In genomic region chr17:86937497-86938155, GRCm38 (mm10) we compare ENCODE assay signal across 9 mouse cellular contexts. TPM values are rescaled to one million over a fixed set of nuclear protein-coding genes. Genes with fewer than 3 reads are reported as not detected.
DNase-seq lines count a peak whose midpoint lies in the region; ATAC-seq and TF ChIP-seq lines count a peak whose summit lies in the region.
"Had no signal": no experiment of that assay in that cellular context is flagged by ENCODE, and none has a peak within 500 bp of the region (broad histone marks: within the 10 kb centered on the region; RNA-seq: fewer than 3 reads in every experiment).

No protein-coding gene starts in this region.

- peak; percentile 89 for DNase-seq in 3134 (ENCODE audit: extremely low read depth, insufficient read length, low spot score)
- DNase-seq in adrenal gland, postnatal 36 days: peak; percentile 93 to 94
- peak; percentile 88 for DNase-seq in limb, embryonic 14.5 days (ENCODE audit: low spot score)
- DNase-seq in splenic B cell, adult 2 months (ENCODE audit: low read depth, low spot score): peak; percentile 70

- no peaks in the 10 kb centered on the region for H3K9me3 ChIP-seq in embryonic facial prominence, embryonic 15.5 days (replicated peaks)
- H3K9me3 ChIP-seq in heart, embryonic 12.5 days (replicated peaks): no peaks in the 10 kb centered on the region
- H3K9me3 ChIP-seq in kidney, embryonic 15.5 days (replicated peaks): no peaks in the 10 kb centered on the region
- H3K9me3 ChIP-seq in limb, embryonic 14.5 days (ENCODE audit: control insufficient read depth, low read length): no peaks in the 10 kb centered on the region
- H3K9me3 ChIP-seq in midbrain, embryonic 16.5 days (replicated peaks; ENCODE audit: control insufficient read depth, low read length, poor library complexity, severe bottlenecking): no peaks in the 10 kb centered on the region

- 2% methylated on average over 20 of the region's 20 CpGs for WGBS in embryonic facial prominence, embryonic 15.5 days
- WGBS in heart, embryonic 12.5 days: 8% methylated on average over 20 of the region's 20 CpGs
- 3% methylated on average over 20 of the region's 20 CpGs for WGBS in kidney, embryonic 15.5 days
- WGBS in limb, embryonic 14.5 days: 3% methylated on average over 20 of the region's 20 CpGs
- 2% methylated on average over 19 of the region's 20 CpGs for WGBS in midbrain, embryonic 16.5 days

- peak overlapping the region; percentile 44 for H3K4me3 ChIP-seq in embryonic facial prominence, embryonic 15.5 days (replicated peaks)
- peak overlapping the region; percentile 30 for H3K4me3 ChIP-seq in heart, embryonic 12.5 days
- H3K4me3 ChIP-seq in kidney, embryonic 15.5 days (replicated peaks): peak overlapping the region; percentile 48
- H3K4me3 ChIP-seq in limb, embryonic 14.5 days (replicated peaks; ENCODE audit: low read length): peak overlapping the region; percentile 39
- H3K4me3 ChIP-seq in midbrain, embryonic 16.5 days (ENCODE audit: low read depth, low read length): peak overlapping the region; percentile 43

- peak overlapping the region; percentile 7; the same call in 1 of the 2 replicates for H3K9ac ChIP-seq in embryonic facial prominence, embryonic 15.5 days
- H3K9ac ChIP-seq in heart, embryonic 12.5 days: peak overlapping the region; percentile 51
- H3K9ac ChIP-seq in kidney, embryonic 15.5 days: peak overlapping the region; percentile 41
- H3K9ac ChIP-seq in limb, embryonic 14.5 days (ENCODE audit: low read depth, low read length, severe bottlenecking): peak overlapping the region; percentile 45
- H3K9ac ChIP-seq in midbrain, embryonic 16.5 days (ENCODE audit: low read depth, low read length): peak overlapping the region; percentile 45

- ATAC-seq in embryonic facial prominence, embryonic 15.5 days (ENCODE audit: insufficient number of reproducible peaks, low FRiP score, low TSS enrichment, low read depth): peak; percentile 86
- ATAC-seq in heart, embryonic 12.5 days (ENCODE audit: insufficient number of reproducible peaks, low FRiP score): peak; percentile 79; the same call in 1 of the 2 replicates
- ATAC-seq in kidney, embryonic 15.5 days (replicated peaks; ENCODE audit: low FRiP score): peak; percentile 90
- ATAC-seq in limb, embryonic 14.5 days (ENCODE audit: low FRiP score, low read depth): peak; percentile 88
- peak; percentile 85 for ATAC-seq in midbrain, embryonic 16.5 days

- H3K27ac ChIP-seq in embryonic facial prominence, embryonic 15.5 days (replicated peaks): peak overlapping the region; percentile 73
- H3K27ac ChIP-seq in heart, embryonic 12.5 days (ENCODE audit: poor library complexity, severe bottlenecking): peak overlapping the region; percentile 41; the same call in 1 of the 2 replicates
- peak overlapping the region; percentile 41; the same call in 1 of the 2 replicates for H3K27ac ChIP-seq in kidney, embryonic 15.5 days
- H3K27ac ChIP-seq in limb, embryonic 14.5 days (replicated peaks; ENCODE audit: low read depth, low read length): peak overlapping the region; percentile 38; the same call in 1 of the 2 replicates
- H3K27ac ChIP-seq in midbrain, embryonic 16.5 days (ENCODE audit: low read length): peak overlapping the region; percentile 51

- H3K36me3 ChIP-seq in embryonic facial prominence, embryonic 15.5 days: no peaks in the 10 kb centered on the region
- H3K36me3 ChIP-seq in heart, embryonic 12.5 days: no peaks in the 10 kb centered on the region
- H3K36me3 ChIP-seq in kidney, embryonic 15.5 days: no peaks in the 10 kb centered on the region
- H3K36me3 ChIP-seq in limb, embryonic 14.5 days (ENCODE audit: control insufficient read depth, insufficient read depth, low read length): no peaks in the 10 kb centered on the region
- no peaks in the 10 kb centered on the region for H3K36me3 ChIP-seq in midbrain, embryonic 16.5 days (ENCODE audit: control insufficient read depth, insufficient read depth, low read length)
- no peaks in the 10 kb centered on the region for H3K36me3 ChIP-seq in splenic B cell, adult 2 months (ENCODE audit: control insufficient read depth, insufficient read depth, low read length, poor library complexity, severe bottlenecking)

- no peak for TF ChIP-seq POLR2A in limb, embryonic 14.5 days (IDR thresholded peaks at IDR 0.05; ENCODE audit: borderline replicate concordance, extremely low read depth, insufficient read depth, insufficient read length)

- no peaks in the 10 kb centered on the region for H3K27me3 ChIP-seq in embryonic facial prominence, embryonic 15.5 days
- peaks cover 13% of the 10 kb centered on the region for H3K27me3 ChIP-seq in heart, embryonic 12.5 days (replicated peaks)
- peaks cover 19% of the 10 kb centered on the region for H3K27me3 ChIP-seq in kidney, embryonic 15.5 days
- H3K27me3 ChIP-seq in limb, embryonic 14.5 days (ENCODE audit: control insufficient read depth, insufficient read depth, low read length): no peaks in the 10 kb centered on the region
- H3K27me3 ChIP-seq in midbrain, embryonic 16.5 days (ENCODE audit: control insufficient read depth, insufficient read depth, low read depth, low read length): no peaks in the 10 kb centered on the region
- H3K27me3 ChIP-seq in splenic B cell, adult 2 months (ENCODE audit: control insufficient read depth, insufficient read depth, low read length, poor library complexity, severe bottlenecking): no peaks in the 10 kb centered on the region

- H3K4me1 ChIP-seq in embryonic facial prominence, embryonic 15.5 days: peaks cover 12% of the 10 kb centered on the region; the same call in 1 of the 2 replicates
- H3K4me1 ChIP-seq in heart, embryonic 12.5 days (replicated peaks): peaks cover 22% of the 10 kb centered on the region
- peaks cover 15% of the 10 kb centered on the region for H3K4me1 ChIP-seq in kidney, embryonic 15.5 days
- H3K4me1 ChIP-seq in limb, embryonic 14.5 days (ENCODE audit: control insufficient read depth, insufficient read depth, low read length): peaks cover 10% of the 10 kb centered on the region; the same call in 1 of the 2 replicates
- peaks cover 15% of the 10 kb centered on the region for H3K4me1 ChIP-seq in midbrain, embryonic 16.5 days (ENCODE audit: control insufficient read depth, insufficient read depth, low read length)

- H3K4me2 ChIP-seq in embryonic facial prominence, embryonic 15.5 days (replicated peaks): peak overlapping the region; percentile 71
- peak overlapping the region; percentile 67 for H3K4me2 ChIP-seq in heart, embryonic 12.5 days
- H3K4me2 ChIP-seq in kidney, embryonic 15.5 days: peak overlapping the region; percentile 79
- H3K4me2 ChIP-seq in limb, embryonic 14.5 days (replicated peaks; ENCODE audit: low read depth, low read length, severe bottlenecking): peak overlapping the region; percentile 64
- H3K4me2 ChIP-seq in midbrain, embryonic 16.5 days (ENCODE audit: low read length): peak overlapping the region; percentile 67

RNA-seq across cellular contexts. Expression of gene Atp6v1e2, which starts 10.1 kb away (rescaled TPM):
- not detected for total RNA-seq in adrenal gland, postnatal 36 days (2021)
- not detected in 2 replicates for polyA plus RNA-seq in embryonic facial prominence, embryonic 15.5 days (2015; fragmentation: Nextera tagmentation; extraction: Ambion mirVana)
- polyA plus RNA-seq in heart, embryonic 12.5 days (2016; fragmentation: Nextera tagmentation; extraction: Ambion mirVana): not detected in 2 replicates
- polyA plus RNA-seq in kidney, embryonic 15.5 days (2015; fragmentation: Nextera tagmentation; extraction: Ambion mirVana): not detected in 2 replicates
- polyA plus RNA-seq in limb, embryonic 14.5 days (2012; rRNA removed): not detected in 2 replicates
- not detected in 2 replicates for polyA plus RNA-seq in limb, embryonic 14.5 days (2014; fragmentation: Nextera tagmentation; extraction: Ambion mirVana)
- polyA plus RNA-seq in midbrain, embryonic 16.5 days (2015; fragmentation: Nextera tagmentation; extraction: Ambion mirVana): 0.29 TPM in 1 of 2 replicates, not detected in the other
- total RNA-seq: ES-E14 had no signal

RNA-seq across cellular contexts. Expression of gene Tmem247, which starts 20.5 kb away (rescaled TPM):
- total RNA-seq in adrenal gland, postnatal 36 days (2021): not detected
- not detected in 2 replicates for polyA plus RNA-seq in embryonic facial prominence, embryonic 15.5 days (2015; fragmentation: Nextera tagmentation; extraction: Ambion mirVana)
- not detected in 2 replicates for polyA plus RNA-seq in heart, embryonic 12.5 days (2016; fragmentation: Nextera tagmentation; extraction: Ambion mirVana)
- not detected in 2 replicates for polyA plus RNA-seq in kidney, embryonic 15.5 days (2015; fragmentation: Nextera tagmentation; extraction: Ambion mirVana)
- not detected in 2 replicates for polyA plus RNA-seq in limb, embryonic 14.5 days (2012; rRNA removed)
- polyA plus RNA-seq in limb, embryonic 14.5 days (2014; fragmentation: Nextera tagmentation; extraction: Ambion mirVana): not detected in 2 replicates
- not detected in 2 replicates for polyA plus RNA-seq in midbrain, embryonic 16.5 days (2015; fragmentation: Nextera tagmentation; extraction: Ambion mirVana)
- total RNA-seq: ES-E14 had no signal

RNA-seq across cellular contexts. Expression of gene Rhoq, which starts 25.3 kb away (rescaled TPM):
- total RNA-seq in adrenal gland, postnatal 36 days (2021): 100 to 1,000 TPM in 1 of 2 experiments, 10 to 100 TPM in 1; 79.5 to 109 TPM
- 24.2 and 28.1 TPM in 2 replicates for polyA plus RNA-seq in embryonic facial prominence, embryonic 15.5 days (2015; fragmentation: Nextera tagmentation; extraction: Ambion mirVana)
- 28.4 and 32.6 TPM in 2 replicates for polyA plus RNA-seq in heart, embryonic 12.5 days (2016; fragmentation: Nextera tagmentation; extraction: Ambion mirVana)
- 16.3 and 16.9 TPM in 2 replicates for polyA plus RNA-seq in kidney, embryonic 15.5 days (2015; fragmentation: Nextera tagmentation; extraction: Ambion mirVana)
- polyA plus RNA-seq in limb, embryonic 14.5 days (2012; rRNA removed): 61.5 and 67.4 TPM in 2 replicates
- polyA plus RNA-seq in limb, embryonic 14.5 days (2014; fragmentation: Nextera tagmentation; extraction: Ambion mirVana): 35.3 and 35.4 TPM in 2 replicates
- 5.3 and 6.0 TPM in 2 replicates for polyA plus RNA-seq in midbrain, embryonic 16.5 days (2015; fragmentation: Nextera tagmentation; extraction: Ambion mirVana)

Comparison
In these comparisons a context has a peak if more than half of its experiments do, and no peak if none do; other contexts are left out.
1. Peak in every context shown above with its lines: DNase-seq, ATAC-seq, H3K4me3 ChIP-seq and H3K27ac ChIP-seq.